Mouse (Mus musculus) cerebellum, postnatal 10 days (tissue): ENCODE data around the gene Mgst1.

ENCODE experiments used
- DNase-seq, 2 experiments: peaks; one replicate each; pipeline ENCODE4 v3.0.0; 2021; ENCODE audit warnings: mixed read lengths in 2 of 2

Gene Mgst1

GRCm38 (mm10) chr6:138139930-138140329 lies at the start of gene Mgst1:
TSS of gene Mgst1 (plus strand) at chr6:138140316.
- no peak for DNase-seq

GRCm38 (mm10) chr6:138092432-138092831 lies 47.7 kb upstream of the Mgst1 start:
- no peak for DNase-seq

GRCm38 (mm10) chr6:138095060-138095459 lies 45.1 kb upstream of the Mgst1 start:
- DNase-seq, result no peak

GRCm38 (mm10) chr6:138099646-138100045 lies 40.5 kb upstream of the Mgst1 start:
- no peak for DNase-seq

- no peak for DNase-seq
Measured at GRCm38 (mm10) chr6:138101843-138102242, 38.3 kb upstream of the Mgst1 start.

- DNase-seq, result no peak
Measured at GRCm38 (mm10) chr6:138102940-138103339, 37.2 kb upstream of the Mgst1 start.

- no peak for DNase-seq
Measured at GRCm38 (mm10) chr6:138104559-138104958, 35.6 kb upstream of the Mgst1 start.

GRCm38 (mm10) chr6:138117496-138117895 lies 22.6 kb upstream of the Mgst1 start:
- peak; percentile 10 to 42 for DNase-seq

GRCm38 (mm10) chr6:138128392-138129335 lies 11.5 kb upstream of the Mgst1 start:
- no peak for DNase-seq

- no peak for DNase-seq
Measured at GRCm38 (mm10) chr6:138130541-138130940, 9.6 kb upstream of the Mgst1 start.

- DNase-seq, result peak; percentile 37 to 63
Measured at GRCm38 (mm10) chr6:138140336-138140735, 220 bp downstream of the Mgst1 start.

GRCm38 (mm10) chr6:138141111-138141592 lies 1.0 kb downstream of the Mgst1 start:
- peak; percentile 15 to 16 for DNase-seq

- DNase-seq, result no peak
Measured at GRCm38 (mm10) chr6:138142604-138143003, 2.5 kb downstream of the Mgst1 start.

GRCm38 (mm10) chr6:138143450-138143849 lies 3.3 kb downstream of the Mgst1 start:
- DNase-seq, result peak; percentile 27 to 50

- peak; percentile 87 to 90 for DNase-seq
Measured at GRCm38 (mm10) chr6:138153111-138153510, 13.0 kb downstream of the Mgst1 start.

- DNase-seq, result peak; percentile 68 to 77
Measured at GRCm38 (mm10) chr6:138163920-138164319, 23.8 kb downstream of the Mgst1 start.

- peak; percentile 75 to 76 for DNase-seq
Measured at GRCm38 (mm10) chr6:138171480-138172224, 31.5 kb downstream of the Mgst1 start.
